Mouse (Mus musculus): ENCODE results near the gene Phactr1. TPM values are rescaled to one million over a fixed set of nuclear protein-coding genes. Genes with fewer than 3 reads are reported as not detected.

Gene Phactr1
- total RNA-seq, 2 experiments from 2014 or later = 4.8 TPM

GRCm38 (mm10) chr13:43183248-43184055 is 503.0 kb downstream of the Phactr1 start:
- no peak for DNase-seq

GRCm38 (mm10) chr13:43187736-43188135 is 507.3 kb downstream of the Phactr1 start:
- no peak for DNase-seq
